Mouse (Mus musculus): Measurements from ENCODE around the gene Pygl.
"Not testable (repeated sequence)": the region's sequence is repeated elsewhere in the genome, so short reads cannot be mapped to it uniquely, and the experiment has no call there.

Pygl gene

GRCm38 (mm10) chr12:70227121-70227932, 4.0 kb downstream of the Pygl start:
- DNase-seq (ENCODE audit: low read depth, low spot score), result no peak

GRCm38 (mm10) chr12:70226655-70227054, 4.6 kb downstream of the Pygl start:
- no peak for DNase-seq (ENCODE audit: low read depth, low spot score)

DNA sequence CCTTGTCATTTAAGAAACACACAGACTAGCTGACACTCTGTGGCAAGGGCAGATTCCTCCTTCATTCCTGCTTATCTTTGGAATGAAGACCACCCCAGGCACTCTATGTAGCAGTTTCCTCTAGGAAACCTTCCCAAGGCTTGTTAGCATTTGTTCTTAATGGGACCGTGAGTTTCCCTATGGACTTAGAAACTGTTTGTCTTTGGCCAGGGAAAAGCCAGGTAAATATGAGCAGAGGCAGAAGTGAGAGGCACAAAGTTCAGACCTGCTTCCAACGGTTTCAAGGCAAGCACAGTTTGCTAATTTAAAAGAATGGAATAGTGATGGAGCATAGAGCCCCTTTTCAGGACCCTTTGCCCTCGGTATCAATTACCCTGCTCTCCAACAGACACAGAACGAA, 8.0 kb downstream of the Pygl start:
- no peak for DNase-seq (ENCODE audit: low read depth, low spot score)

DNA sequence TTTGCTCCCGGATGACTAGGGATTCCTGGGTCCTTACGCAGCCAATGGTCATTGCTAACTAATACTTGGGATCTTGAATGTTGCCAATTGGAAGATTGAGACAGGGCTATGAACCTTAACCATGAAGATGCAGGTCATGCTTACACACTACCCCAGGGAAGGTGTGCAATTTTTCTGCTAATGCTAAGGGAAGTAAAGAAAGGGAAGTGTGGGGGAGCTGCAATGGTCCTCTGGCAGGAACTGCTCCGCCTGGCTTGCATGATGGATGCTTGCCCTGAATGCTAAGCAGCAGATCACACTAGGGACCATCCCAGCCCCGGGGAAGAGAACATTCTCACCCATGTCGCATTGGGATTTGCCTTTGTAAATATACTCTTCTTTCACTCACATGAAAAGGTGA, 9.9 kb downstream of the Pygl start:
- no peak for DNase-seq (ENCODE audit: low read depth, low spot score)

DNA sequence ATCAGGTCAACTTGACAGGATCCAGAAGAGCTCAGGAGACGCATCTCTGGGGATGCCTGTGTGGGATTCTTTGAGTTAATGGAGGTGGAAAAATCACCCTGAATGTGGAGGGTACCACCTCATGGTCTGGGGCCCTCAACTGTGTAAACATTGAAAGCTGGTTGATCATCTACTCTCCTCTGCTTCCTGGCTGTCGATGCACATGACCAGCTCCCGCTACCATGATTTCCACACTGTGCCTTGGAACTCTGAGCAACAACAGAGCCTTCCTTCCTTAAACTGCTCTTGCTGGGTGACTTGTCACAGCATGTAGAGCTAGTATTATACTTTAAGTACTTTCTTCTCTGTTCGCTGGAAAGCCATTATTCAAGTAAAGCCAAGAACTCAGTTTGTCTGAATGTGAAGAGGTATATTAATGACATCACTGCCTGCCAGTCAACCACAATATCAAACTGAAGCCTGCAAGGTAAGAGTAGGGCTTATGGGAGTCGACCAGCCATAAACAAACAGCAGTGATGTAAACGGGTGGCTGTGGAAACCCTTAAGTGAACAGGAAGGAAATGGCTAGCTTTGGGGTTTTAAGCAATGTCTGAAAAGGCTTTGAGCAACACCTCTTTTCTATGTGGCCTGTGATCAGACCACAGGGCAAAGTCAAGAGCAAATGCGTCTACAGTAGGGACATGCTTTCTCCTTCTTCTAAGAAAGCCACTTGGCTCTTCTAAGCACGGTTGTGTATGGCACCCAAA, 12.3 kb downstream of the Pygl start:
- no peak for DNase-seq (ENCODE audit: low read depth, low spot score)

DNA sequence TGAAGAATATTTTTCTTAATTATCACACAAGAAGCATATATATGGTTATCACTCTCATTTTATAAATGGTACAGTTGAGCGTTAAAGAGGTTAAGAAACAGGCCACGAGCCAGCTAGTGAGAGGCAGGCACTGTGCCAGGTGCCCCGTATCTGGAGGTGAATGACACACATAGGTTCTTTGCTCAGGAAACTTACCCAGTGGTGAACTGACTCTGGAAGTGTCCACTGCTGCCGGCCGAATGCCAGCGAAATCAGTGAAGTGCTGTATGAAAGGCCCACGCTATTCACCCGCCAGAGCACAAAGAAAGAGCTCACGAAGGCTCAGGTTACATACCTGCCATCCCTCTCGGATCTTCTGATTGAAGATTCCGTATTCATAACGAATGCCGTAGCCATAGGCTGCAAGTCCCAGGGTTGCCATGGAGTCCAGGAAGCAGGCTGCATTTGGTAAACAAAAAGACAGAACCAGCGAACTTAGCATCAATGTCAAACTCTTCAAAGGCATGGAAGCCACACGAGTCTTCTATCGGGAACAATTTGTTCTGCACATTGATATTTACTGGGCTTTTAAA, 15.0 kb downstream of the Pygl start:
- DNase-seq (ENCODE audit: low read depth, low spot score), result no peak

GRCm38 (mm10) chr12:70214281-70214680, 17.0 kb downstream of the Pygl start:
- no peak for DNase-seq (ENCODE audit: low read depth, low spot score)

- DNase-seq (ENCODE audit: low read depth, low spot score), result no peak
Measured at GRCm38 (mm10) chr12:70213601-70214000, 17.7 kb downstream of the Pygl start.

DNA sequence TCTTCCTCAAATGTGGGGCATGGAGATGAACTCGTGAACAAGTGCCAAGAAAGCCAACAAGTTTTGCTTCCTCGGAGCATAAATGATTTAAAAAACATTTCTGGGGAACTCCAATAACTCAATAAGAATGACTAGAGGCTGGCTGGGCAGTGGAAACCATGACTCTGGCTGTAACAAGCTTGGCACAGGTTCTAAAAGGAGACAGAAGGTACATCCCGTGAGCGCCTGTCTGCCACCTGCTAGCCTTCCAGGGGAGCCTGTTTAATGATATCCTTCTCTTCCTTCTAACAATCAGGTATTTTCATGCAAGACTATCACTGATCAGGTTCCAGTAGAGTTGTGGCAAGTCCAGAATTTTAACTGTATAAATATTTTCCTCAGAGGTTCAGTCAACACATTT, 18.8 kb downstream of the Pygl start:
- DNase-seq (ENCODE audit: low read depth, low spot score), result no peak

DNA sequence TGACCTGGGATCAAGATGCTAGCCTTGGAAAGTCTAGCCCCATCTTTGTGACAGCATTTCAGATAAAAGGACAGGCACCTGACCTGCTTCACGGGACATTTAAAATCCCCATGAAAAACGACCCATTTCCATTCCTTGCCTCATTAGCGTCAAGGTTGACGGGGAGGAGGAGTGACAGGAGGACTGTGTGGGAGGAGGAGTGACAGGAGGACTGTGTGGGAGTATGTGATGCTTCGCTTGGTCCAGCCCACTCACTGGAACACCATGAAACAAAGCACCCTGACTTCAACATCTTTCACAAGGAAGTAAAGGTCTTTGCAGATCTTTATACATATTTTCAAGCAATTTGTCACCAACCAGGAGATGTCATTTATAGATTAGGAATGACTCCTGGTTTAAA, 23.1 kb downstream of the Pygl start:
- DNase-seq (ENCODE audit: low read depth, low spot score), result no peak

GRCm38 (mm10) chr12:70204433-70204832, 26.9 kb downstream of the Pygl start:
- no peak for DNase-seq (ENCODE audit: low read depth, low spot score)

DNA sequence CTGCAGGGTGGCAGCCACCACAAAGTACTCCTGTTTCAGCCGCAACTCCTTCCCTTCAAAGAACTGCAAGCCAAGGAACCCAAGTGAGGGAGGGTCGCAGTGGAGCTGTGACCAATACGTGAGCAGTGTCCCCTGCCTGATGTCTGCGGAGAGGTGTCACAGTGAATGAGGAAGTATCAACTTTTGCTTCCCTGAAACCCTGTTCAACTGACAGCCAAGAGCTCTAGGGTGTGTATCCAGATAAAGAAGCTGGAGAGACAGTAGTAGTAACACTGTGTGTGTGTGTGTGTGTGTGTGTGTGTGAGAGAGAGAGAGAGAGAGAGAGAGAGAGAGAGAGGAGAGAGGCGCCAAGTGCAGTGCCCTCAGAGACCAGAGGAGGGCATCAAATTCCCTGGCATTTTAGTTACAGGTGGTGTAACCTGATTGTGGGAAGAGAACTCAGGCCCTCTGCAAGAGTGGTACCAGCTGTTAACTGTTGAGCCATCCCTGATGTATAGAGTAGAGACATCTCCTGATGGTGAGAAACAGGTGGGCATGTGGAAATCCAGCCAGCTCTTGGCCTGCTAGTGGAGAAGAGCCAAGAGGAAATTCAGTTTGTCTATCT, 29.3 kb downstream of the Pygl start:
- DNase-seq (ENCODE audit: low read depth, low spot score), result peak; percentile 17

- DNase-seq (ENCODE audit: low read depth, low spot score), result no peak
Measured at GRCm38 (mm10) chr12:70196341-70196740, 34.9 kb downstream of the Pygl start.

- DNase-seq (ENCODE audit: low read depth, low spot score), result no peak
Measured at GRCm38 (mm10) chr12:70195426-70195825, 35.9 kb downstream of the Pygl start.

DNA sequence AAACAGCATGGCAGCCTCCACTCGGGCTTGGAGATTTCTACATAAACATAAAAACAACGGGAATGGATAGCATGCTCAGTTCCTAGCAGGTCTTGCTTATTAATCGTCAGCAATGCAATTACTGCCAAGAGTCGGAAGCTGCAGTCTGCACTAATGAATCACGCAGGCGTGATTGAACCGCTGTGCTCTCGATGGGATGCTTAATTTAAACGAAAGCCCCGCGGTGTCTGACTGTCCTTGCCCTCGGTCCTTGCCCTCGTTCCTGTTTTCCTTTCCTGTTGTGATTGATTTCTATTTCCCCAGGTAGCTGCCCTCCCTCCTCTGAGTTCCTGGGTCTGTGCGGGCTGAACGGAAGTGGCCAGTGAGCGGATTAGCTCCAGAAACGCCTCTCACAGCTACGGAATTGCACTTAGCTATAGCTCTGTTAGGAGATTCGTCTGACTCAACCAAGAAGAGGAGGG, 39.0 kb downstream of the Pygl start:
- no peak for DNase-seq (ENCODE audit: low read depth, low spot score)

DNA sequence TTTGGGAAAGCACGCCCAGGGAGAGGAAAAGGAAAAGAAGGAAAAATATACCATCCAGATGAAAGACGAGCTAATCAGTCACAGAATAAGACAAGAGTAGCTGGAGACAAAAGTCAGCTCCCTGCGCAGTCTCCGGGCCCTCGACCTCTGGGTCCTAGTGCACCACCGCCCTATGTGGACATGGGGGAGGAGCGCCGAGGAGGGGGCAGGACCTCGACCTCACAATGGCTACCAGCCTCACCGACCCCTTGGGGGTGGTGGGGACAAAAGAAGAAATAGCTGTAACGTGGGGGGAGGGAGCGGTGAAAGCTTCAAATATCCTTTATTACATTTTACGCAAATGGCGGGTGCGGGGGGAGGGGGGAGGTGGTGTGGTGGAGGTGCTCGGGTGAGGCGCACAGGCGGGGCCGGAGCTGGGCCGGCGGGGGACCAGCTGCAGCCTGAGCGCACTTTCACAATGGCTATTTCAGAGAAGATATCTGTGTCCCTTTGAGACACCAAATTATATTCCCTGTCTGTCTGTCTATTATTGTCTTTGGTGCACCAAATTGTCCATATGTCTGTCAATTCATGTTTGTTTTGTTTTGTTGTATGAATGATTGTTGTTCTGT, 47.0 kb downstream of the Pygl start:
- no peak for DNase-seq (ENCODE audit: low read depth, low spot score)

- not testable (repeated sequence) for DNase-seq (ENCODE audit: low read depth, low spot score)
Measured at GRCm38 (mm10) chr12:70183507-70183906, 47.8 kb downstream of the Pygl start.

- peak; percentile 6 for DNase-seq (ENCODE audit: low read depth, low spot score)
Measured at GRCm38 (mm10) chr12:70169969-70170368, 61.3 kb downstream of the Pygl start.

DNA sequence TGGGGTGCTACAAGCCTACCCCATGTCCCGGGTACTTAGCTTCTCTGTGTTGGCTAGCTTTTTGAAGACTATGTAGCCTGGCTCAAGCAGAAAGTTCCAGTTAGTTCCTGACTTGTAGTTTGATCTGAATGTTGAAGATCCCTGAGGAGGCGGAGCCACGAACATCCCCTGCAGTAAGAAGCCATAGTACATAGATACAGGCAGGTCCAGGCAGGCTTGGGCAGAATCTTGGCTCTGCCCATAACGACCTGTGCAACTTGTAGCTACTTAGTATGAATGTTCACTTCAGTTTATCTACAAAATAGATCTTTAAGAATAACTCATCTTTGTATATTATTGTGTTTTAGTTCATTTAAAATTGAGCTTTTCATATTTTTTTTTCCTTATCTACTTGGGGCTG, 63.3 kb downstream of the Pygl start:
- DNase-seq (ENCODE audit: low read depth, low spot score), result no peak

GRCm38 (mm10) chr12:70164741-70165140, 66.5 kb downstream of the Pygl start:
- DNase-seq (ENCODE audit: low read depth, low spot score), result no peak

- no peak for DNase-seq (ENCODE audit: low read depth, low spot score)
Measured at GRCm38 (mm10) chr12:70161057-70161456, 70.2 kb downstream of the Pygl start.
